Mouse (Mus musculus): ENCODE data around the gene Itfg1.

DNA sequence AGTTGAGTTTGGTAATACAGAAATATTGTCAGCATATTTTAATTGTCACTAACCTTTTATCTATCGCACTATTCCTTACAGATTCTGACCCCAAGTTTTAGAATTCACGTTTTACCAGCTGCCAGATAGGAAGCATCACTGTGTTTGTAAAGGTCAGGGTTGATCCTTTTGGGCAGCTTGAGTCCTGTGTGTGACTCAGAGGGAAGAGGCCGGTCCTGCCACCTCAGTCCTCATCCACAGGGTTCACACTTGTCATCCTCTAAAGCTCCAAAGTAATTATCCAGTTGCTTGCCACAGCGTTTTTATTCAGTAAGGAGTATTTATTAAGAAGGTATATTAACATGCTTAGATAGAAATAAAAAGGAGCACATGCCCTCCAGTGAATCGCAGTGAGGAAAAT, 123.5 kb downstream of the Itfg1 start:
- TF ChIP-seq CTCF (IDR thresholded peaks at IDR 0.05) (no peak), EP300 (IDR thresholded peaks at IDR 0.05) (no peak)

Measured in lung, postnatal 0 days (tissue).